Mouse (Mus musculus) lung, postnatal 25 days (tissue): ENCODE data around the gene Snx9.
A peak's percentile ranks its signal among the peaks of the same experiment; 100 is the strongest.

ENCODE experiments used
- DNase-seq: peaks from one replicate; pipeline ENCODE4 v3.0.0; 2022; ENCODE audit warnings: low spot score

The Snx9 gene

DNA sequence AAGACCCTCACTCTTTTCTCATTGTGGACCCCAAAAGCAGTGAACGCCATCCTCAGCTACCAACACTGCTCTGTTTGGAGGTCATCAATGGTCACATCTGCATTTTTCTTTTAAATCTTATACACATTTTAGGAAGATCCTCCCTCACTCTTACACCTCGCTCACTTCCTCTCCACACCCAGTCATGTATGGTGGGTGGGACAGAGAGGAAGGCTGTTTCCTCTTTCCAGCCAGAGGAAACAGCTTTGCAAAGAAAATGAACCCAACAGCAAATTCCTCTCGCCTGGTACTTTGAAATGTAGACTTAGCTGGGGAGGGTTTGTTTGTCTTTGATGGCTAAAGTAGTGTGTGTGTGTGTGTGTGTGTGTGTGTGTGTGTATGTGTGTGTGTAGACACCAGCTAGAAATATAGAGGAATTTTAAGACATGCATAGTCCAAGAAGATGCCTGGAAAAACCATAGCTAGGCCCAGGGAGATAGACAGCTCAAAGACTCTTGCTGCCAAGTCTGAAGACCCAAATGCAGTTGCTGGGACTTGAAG is 33.2 kb upstream of the Snx9 start:
- no peak for DNase-seq

DNA sequence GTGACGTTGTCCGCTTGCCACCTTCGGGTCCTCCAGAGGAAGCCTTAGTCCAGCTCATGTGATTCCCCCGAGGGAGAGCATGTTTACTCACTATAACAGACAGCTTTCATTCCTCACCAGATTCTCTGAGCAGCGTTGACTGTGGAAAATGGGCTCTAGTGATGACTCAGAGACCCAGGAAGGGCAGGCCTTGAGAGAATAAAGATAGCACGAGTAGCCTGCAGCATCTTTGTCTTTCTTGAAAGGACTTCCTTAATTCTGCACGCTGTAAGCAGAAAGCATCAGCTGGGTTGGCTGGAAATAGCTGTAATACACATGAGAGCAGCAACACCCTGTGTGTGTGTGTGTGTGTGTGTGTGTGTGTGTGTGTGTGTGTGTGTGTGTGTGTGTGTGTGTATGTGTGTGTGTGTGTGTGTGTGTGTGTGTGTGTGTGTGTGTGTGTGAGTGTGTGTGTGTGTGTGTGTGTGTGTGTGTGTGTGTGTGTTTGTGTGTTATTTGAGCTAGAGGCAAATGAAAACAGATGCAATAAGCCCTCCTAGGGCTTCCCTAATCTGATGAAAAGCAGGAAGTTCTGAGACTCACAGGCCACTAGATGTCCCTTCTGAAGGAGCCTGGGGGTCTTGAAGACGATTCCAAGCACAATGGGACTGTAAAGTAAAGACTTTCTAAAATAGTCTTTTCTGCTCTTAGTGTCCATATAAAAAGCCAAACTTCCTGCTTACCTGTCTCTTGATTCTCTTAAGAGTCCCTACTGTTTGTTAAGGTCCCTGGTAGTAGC is 27.1 kb upstream of the Snx9 start:
- no peak for DNase-seq

DNA sequence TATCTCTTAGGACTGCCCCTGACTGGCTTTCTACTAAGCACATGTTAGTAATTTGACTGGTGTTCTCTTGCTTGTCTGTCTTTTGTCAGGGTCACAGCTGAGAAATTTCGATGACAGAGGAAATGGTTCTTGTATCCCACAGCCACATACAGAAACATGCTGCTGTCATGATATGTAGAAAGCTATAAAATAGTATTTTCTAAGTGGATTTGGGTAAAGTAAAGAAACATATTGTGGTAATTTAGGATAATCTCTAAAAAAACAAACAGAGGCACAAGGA is 26.5 kb upstream of the Snx9 start:
- DNase-seq: no peak

DNA sequence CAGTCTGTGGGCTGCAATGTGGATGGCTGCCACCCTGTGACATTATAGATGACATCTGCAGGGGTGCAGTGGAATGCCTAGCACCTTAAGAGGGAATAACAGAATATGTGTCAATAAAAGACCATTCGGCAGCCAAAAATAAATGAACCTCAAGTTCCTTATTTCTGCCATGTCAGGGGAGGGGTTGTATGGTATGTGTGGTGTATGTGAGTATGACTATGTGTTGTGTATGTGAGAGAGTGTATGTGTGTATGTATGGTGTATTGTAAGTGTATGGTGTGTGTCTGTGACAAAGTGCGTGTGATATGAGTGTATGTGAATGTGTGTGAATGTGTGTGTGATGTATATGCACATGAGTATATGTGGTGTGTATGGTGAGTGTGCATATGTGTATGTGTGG is 23.3 kb upstream of the Snx9 start:
- DNase-seq: no peak

DNA sequence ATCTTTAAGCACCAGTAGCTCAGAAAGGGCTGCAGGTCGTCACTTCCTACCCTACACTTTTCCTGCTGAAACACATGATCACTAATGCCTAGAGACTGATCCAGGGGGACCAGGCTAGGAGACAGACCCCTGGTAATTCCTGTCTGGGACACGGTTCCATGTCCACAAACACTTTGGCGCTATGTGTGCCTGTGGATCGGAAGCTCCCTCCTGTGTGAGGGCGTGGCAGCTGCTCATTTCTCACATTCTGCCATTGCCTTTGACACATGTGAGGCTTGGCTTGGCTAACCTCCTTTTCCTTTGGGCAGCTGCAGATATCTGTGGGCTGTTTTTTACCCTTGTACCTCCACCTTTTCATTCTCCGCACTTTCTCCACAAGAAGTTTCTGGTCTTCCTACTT is 22.0 kb upstream of the Snx9 start:
- no peak for DNase-seq

DNA sequence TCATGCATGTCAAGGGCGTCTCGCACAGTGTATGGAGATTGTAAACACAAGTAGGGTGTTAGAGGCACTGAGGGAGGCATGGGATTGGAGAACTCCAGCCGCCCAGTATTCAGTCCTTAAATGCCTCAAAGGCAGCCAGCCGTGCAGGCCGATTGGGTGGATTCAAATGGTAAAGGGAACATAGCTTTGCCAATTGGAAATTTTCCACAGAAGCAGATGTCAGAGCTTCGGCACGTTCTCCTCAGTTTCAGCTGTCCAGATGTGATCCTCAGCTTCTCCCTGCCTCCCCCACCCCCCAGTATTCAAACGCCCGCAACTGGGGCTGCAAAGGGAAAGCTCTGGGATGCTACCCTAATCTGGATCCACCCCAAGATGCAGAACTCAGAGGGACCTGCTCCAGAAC is 21.3 kb upstream of the Snx9 start:
- DNase-seq: no peak

DNA sequence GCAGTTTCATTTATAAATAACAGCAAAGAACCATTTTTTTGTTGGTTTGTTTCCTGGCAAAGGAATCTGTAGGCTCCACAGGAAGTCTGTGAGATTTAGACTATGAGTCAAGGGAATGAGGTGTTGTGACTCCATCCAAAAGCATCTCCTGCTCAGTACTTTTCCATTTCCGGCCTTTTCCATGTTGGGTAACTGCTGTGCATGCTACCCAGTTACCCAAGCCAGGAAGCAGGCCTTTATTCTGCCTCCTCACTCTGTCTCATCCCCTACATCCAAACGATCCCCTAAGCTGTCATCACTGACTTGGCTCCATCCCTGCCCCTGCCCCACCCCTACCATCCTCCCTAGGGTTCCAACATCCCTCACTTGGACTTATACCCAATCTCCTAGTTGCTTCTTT is 18.6 kb upstream of the Snx9 start:
- no peak for DNase-seq

DNA sequence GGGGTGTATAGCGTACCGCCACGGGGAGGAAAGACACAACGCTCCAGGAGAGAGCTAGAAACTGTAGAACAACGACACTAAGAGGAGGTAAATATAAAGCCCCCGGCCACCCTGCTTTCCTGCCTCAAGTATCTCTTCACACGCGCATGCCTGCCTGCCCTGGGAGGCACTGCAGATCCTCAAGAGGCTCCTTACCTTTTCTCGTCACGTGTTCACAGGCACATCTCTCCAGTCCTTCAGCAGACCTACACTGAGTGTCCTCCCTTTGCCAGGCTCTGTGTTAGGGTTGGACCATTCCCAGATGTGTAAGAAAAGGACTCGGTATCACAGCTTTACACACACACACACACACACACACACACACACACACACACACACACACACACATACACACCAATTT is 18.1 kb upstream of the Snx9 start:
- DNase-seq: no peak

DNA sequence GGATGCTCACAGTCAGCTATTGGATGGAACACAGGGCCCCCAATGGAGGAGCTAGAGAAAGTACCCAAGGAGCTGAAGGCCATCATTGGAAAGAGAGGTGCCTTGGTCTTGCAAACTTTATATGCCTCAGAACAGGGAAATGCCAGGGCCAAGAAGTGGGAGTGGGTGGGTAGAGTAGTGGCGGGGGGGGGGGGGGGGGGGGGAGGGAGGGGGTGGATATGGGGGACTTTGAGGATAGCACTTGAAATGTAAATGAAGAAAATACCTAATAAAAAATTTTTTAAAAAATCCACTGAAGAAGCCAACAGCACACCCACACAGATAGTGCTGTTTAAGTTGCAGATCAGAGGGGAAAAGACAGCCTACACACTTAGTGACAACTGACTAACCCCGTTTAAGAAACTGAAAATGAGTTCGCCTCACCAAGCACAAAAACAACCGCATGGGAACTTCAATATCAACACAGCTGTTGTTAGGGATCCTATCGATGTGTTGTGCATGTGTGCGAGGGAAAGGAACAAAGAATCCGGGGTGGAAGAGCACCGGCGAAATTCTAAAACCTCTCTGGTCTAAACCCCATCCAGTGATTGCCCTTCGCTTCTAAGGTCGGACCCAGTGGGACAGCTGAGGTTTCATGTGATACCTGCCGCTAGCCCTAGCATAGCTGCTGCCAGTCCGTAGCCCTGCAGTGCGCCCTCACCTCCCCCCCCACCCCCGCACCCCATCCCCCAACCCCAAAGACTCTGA is 13.1 kb upstream of the Snx9 start:
- DNase-seq: peak; percentile 17

DNA sequence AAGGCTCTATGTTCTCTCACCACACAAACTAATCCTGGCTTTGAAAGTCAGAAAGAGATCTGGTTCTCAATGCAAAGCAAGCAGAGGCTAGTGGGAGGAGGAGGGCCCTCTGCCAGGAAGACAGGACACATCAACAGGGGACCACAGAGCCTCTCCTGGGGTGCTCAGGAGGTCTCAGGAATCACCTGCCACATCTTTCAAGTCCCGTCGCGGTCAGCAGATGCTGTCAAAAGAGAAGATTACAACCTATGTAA is 12.6 kb upstream of the Snx9 start:
- no peak for DNase-seq

DNA sequence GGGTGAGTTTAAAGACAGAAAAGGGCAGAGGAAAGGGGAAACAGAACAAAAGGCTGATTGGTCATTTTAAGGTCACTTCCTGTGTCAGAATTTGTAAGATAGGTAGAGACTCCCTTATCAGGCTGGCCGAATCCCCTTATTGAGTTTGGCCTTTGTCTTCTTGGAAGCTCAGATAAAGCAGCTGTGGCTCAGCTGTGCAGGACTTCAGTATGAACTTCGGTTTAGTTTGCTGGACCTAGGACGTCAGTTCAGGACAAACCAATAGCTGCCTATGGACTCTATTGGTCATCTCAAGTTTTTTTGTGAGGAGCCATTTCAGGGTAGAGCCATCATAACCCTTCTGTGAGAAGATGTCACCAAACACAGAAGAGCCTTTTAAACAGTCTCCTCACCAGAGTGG is 12.2 kb upstream of the Snx9 start:
- no peak for DNase-seq

DNA sequence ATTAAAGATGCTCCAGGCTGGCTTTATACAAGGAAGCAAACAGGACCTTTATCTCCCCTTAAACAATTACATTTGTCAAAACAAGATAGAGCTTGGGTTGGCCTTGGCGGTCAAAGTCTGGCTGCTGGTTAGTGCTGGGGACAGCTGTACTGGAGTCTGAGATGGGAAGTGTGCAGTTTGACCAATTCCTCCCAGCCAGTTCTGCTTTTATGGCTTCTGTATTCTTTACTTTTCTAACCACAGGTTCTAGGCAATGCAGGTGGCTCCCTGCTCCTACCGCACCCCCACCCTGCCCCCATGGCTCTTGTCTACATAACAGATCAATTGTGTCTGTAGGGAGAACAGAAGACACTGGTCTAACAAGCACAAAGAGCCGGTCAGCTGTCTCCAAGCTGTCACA is 11.2 kb upstream of the Snx9 start:
- no peak for DNase-seq

DNA sequence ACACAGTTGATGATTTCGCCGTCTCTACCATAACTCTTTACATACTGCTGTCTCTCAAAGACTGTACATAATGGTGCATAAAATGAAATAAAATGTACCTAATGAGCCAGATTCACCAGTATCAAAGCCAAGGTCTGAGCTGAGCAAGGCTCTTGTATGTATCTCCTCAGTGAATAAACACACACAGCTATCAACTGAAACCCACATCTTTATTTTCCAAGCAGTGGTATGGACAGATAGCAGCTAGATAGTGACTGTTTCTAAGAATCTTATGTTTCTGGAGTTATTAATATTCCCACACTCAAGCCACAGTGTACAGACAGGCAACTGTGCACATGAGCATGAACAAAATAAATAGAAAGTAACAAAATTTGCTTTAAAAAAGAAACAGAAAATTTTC is 10.7 kb upstream of the Snx9 start:
- DNase-seq: no peak

DNA sequence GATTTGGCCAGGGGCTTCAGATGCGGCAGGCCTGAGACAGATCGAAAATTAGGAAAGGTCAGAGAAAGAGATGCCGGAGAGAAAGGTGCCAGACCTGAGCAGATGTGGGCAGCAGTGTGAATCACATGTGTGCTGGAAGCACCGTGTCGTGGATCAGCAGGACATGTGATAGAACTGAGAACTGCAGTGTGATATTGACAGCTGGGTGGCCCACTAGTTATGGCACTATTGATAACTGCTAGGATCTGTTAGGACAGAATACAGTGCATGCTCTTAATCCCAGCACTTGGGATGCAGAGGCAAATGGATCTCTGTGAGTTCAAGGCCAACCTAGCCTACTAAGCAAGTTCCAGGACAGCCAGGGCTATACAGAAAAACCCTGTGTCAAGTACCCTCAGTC is 10.3 kb upstream of the Snx9 start:
- DNase-seq: no peak

DNA sequence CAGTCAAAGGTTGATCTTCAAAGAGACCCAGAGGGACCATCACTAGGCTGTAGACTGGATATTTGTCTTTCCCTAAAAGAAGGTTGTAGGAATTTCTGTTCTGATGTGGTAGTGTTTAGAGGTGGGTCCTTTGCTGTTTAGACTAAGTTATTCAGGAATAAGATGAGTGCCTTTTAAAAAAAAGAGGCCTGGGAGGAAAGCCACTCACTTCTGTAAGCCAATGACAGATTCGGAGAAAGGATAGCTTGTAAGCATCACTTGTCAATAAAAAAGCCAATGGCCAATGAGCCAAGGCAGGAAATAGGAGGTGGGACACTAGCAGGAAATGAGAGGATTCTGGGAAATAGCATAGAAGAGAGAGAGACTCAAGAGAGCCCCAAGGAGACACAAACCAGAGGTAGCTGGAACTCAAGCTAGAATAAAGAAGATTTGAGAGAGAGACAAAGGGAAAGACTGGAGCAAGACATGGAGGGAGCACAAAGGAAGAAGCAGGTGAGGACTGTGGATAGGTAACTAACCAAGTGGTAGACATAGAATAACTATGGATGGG is 9.8 kb upstream of the Snx9 start:
- DNase-seq: no peak

DNA sequence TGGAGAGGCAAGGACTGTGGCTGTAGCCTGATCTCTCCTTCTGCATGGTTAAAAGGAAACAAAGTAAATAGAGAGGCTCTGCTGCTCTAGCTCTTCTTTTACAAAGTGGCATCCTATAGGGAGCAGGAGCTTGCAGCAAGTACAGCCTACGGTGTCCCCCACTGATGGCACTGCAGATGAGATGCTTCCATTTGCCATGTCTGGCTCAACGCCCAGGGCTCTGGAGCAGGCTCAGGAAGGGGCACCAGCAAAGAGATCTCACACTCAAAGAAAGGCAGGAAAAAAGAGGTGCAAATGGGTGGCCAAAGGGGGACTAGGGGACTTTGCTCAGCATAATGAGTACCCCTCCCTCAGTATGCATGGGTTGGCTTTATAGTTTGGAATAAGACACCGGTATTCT is 7.0 kb upstream of the Snx9 start:
- DNase-seq: no peak

DNA sequence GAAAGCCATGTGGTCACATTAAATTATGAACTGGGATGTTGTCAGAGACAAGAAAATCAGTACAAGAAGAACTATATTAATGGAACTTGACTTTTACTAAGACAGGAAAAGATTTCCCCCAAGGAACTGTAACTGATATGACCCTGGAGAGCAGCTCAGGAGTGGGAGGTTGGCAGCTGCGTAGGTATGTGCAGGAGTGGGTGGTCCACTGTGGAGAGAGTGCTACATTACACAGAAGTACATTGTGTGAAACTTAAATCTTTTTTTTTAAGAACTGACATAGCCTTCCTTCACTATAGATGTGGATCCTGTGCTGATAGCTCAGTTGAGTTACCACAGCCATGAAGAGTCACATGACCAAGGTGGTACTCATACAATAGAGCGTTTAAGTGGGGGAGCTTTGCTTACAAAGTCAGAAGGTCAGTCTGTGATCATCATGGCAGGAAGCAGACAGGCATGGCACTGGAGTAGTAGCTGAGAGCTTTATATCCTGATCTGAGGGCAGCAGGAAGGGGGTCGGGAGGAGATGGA is 6.3 kb upstream of the Snx9 start:
- DNase-seq: no peak

DNA sequence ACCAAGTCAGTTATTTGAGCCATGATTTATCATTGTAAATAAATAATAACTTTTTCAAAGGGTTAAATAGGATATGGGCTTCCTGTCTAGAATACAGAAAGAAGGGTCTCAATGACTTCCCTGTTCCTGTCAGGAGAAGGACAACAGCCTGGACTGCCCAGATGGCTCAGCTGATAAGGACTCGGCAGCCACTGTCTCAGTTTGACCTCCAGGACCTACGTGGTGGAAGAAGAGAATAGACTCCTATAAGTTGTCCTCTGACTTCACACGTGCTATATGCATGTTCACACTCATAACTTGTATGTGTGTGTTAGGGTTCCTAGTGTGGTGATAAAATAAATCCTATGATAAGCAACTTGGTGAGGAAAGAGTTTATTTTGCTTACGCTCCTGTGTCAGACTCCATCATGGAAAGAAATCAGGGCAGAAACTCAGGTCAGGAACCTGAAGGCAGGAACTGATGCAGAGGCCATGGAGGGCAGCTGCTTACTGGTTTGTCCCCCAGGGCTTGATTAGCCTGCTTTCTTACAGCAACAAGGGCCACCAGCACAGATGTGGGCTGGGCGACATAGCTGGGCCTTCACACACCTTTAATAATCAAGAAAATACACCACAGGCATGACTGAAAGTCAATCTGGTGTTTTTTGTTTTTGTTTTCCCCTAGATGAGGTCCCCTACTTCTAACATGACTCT is 1.4 kb upstream of the Snx9 start:
- no peak for DNase-seq

DNA sequence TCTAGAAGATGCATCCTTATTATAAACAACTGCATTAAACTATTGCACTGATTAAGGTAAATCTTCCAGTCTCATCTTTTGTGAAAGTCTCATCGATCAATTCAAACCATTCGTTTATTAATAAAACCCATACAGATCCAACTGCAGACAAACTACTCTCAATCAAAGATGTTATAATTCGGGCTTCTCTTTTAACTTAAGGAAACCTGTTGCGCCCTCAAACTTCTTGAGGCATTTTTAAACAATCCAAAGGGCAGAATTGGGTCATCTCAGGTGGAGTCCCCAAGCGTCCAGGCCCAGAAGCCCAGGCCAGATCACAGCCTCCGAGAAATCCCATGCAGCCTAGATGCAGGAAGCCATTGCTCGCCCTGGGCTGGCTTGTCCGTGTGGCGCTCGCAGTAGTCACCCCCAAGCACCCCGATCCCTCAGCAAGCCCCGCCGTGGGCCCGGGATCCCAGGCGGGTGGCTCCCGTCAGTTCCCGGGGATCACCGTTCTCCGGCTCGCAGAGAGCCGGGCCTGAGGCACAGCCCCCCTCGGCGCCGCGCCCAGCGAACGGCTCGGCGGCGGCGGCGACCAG is 490 bp upstream of the Snx9 start:
- DNase-seq: no peak

DNA sequence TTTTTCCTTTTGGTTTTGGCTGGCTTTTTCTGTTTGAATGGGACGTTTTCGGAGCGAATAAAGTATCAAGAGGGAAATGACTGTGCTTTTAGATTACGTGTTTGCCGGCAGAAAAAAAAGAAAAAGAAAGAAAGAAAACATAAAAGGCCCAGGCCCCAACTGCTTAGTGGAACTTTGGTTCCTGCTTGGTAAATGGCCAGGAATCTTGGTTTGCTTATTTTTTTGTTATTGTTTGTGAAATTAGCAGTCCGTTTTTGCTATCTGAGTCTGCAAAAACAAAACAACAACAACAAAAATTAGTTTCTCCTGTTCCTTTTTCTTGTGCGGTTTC is 779 bp downstream of the Snx9 start:
- no peak for DNase-seq

DNA sequence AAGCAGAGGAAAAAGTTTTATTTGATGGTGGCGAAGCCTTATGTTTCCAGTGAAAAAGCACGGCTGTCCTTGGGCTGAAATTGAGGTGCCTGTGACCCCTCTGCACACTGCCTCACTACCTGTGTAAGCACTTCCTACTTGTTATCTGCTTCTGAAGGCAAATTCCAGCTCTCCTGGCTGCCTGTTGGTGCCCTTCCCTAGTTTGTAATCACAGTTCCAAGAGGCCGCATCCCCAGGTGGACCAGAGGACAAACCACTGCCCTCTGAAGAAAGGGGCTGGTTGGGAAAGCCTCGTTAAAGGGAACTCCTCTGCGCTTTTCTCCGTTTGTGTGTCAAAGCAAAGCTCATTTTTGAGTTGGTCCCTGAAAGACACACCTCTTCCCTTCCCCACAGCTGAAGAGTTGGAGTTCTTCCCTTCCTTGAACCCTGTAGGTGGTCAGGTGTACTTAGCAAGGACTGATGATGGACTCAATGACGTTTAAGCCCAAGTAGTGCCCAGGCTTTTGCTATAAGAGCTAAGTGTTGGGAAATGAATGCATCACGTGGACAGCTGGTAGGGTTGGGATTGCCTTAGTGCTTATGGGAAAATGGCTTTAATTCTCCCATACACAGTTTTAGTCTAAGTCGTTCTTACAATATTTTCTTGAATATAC is 2.0 kb downstream of the Snx9 start:
- DNase-seq: no peak

DNA sequence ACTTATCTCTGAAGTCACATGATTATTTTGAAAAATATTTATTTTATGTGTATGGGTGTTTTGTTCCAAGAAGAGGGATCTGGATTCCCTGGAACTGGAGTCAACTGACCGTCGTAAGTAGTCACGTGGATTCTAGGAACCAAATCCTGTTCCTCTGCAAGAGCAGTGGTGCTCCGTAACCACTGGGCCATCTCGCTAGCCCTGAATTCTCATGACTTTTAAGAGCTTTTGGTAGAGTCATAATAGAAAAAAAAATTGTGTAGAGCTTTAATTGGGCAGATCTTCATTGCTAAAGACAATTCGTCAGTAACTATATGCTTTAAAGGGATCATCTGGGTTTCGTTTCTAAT is 2.5 kb downstream of the Snx9 start:
- no peak for DNase-seq
